Mouse (Mus musculus): ENCODE measurements at regions not wholly inside any gene's neighbourhood (a gene's known extent, or its start where the extent isn't known, plus 50 kb on each side); places are given as distances from the start of the nearest gene placed in this dataset.

DNA sequence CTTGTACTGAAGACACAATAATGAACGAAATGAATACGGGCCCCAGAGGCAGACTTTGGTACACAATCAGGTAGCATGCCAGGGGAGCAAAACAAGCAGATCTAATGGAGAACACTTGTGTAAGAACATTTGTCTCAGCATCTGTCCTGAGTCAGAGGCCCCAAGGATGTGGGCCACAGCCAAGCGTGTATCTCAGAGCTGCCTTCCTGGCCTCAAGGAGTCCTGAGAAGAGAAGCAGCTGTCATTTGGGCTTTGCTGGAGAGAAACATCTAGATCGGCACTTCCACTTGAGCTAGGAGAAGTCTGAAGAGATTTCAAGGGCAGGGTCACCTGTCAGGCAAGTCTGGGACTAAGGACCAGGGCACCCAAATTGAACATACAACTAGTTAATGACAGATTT is 76.8 kb upstream of the Egln3 start:
- DNase-seq (ENCODE audit: low spot score in 2 of 2), result peak in 1 of 2 experiments; percentile 12

DNA sequence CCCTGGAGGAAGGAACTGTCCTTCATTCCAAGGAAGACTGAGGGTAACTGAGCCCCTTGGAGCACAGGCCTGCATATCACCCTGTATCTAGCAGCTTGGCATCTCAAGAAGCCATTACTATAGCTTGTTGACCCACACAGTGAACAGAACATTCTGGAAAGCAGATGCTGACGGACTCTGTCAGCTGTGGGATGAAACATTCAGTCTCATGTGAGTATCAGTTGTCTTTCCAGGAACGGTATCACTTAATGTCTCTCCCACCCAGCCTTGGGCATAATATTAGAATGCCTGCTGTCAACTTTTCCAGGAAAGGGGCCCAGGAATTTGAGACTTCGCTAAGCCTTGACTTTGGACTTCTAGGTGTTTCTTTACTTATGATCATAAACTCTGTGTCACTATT is 76.3 kb upstream of the Egln3 start:
- DNase-seq (ENCODE audit: low spot score in 2 of 2), result peak in 1 of 2 experiments; percentile 6

DNA sequence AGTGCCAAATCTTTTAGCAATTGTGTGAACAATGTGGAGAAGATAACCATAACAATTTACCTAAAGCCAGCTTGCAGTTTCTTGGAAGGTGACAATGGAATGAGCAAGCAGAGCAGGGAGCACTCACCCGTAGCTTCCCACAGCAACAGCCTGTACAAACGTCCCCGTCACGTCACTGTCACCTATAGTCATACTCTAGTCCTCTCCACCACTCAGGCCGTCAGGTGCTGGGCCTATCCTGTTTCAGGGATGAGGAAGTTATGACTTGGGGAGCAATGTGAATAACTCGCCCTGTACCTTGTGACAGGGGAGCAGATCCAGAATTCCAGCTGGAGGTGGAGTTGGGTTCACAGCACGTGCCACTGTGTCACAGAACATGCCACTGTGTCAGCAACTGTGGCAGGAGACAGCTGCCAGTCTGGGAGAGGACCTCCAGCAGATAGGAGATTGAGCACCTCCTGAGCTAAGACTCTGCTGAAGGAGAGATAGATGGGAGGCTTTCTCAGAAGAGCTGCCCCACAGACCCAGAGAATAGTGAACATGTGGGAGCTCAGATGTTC is 73.4 kb upstream of the Egln3 start:
- no peak for DNase-seq (ENCODE audit: low spot score in 2 of 2)

DNA sequence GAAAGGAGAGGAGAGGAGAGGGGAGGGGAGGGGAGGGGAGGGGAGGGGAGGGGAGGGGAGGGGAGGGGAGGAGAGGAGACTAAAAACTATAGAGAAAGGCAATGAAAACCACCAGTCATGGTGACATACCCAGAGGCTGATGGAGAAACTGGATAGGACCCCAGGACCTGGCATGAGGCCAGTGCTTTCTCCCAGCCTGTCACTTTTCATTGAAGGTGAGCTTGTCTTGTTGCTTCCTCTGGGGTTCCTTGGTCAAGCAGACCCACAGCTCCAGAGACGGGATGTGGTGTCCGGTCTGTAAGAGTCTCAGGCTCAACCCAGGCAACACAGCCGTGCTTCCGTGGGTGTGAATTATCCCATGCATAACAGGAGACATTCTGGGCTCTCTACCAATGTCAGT is 69.8 kb upstream of the Egln3 start:
- DNase-seq (ENCODE audit: low spot score in 2 of 2), result no peak

DNA sequence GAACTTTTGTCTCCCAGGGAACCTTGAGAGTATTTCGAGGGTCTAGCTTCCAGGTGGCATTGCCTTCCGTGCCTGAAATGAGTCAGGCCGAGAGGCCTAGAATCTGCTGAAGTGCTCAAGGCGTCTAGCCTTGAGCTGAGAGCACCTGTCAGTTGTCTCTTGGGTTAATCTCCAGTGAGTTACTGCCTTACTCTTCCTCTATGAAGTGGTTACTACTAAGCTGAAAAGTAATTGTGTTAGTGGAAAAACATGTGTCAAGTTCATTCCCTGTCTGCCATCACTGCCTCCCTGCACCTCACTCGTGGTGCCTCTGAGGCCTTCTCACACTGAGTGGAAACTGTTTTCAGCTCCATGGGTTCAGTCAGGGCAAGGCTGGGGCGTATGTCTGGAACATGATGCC is 69.0 kb upstream of the Egln3 start:
- no peak for DNase-seq (ENCODE audit: low spot score in 2 of 2)

DNA sequence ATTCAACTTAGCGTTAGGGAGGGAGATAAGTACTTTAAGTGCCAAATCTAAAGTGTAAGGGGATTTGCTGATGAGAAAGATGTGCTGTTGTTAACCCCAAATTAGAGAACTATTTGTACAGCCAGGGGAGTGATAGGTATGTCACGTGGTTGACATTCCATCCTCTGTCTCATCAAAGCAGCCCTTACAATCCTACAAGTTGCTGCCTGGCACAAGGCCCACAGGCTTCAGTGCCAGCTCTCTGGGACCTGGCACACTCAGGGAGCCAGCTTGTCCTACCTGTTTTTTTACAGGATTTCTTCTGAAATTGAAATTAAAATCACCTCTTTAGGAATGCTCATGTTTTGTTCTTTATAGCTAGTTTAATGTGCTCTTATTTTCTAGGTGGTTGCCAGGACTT is 68.6 kb upstream of the Egln3 start:
- DNase-seq (ENCODE audit: low spot score in 2 of 2), result no peak

DNA sequence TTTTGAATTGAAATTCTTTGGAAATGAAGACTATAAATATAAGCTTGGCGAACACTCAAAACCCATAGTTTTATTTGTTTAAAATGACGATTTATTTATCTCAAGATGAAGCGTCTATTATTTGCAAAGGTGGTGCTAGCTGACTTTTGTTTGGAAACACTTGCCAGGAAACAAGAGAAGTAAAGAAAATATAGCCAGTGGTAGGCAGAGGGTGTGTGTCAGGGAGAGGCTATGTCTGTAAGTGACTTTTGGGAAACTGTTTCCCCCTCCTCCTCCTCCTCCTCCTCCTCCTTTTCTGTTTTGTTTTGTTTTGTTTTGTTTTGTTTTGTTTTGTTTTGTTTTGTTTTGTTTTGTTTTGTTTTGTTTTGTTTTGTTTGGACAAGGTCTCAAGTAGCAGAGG is 62.2 kb upstream of the Egln3 start:
- no peak for DNase-seq (ENCODE audit: low spot score in 2 of 2)

DNA sequence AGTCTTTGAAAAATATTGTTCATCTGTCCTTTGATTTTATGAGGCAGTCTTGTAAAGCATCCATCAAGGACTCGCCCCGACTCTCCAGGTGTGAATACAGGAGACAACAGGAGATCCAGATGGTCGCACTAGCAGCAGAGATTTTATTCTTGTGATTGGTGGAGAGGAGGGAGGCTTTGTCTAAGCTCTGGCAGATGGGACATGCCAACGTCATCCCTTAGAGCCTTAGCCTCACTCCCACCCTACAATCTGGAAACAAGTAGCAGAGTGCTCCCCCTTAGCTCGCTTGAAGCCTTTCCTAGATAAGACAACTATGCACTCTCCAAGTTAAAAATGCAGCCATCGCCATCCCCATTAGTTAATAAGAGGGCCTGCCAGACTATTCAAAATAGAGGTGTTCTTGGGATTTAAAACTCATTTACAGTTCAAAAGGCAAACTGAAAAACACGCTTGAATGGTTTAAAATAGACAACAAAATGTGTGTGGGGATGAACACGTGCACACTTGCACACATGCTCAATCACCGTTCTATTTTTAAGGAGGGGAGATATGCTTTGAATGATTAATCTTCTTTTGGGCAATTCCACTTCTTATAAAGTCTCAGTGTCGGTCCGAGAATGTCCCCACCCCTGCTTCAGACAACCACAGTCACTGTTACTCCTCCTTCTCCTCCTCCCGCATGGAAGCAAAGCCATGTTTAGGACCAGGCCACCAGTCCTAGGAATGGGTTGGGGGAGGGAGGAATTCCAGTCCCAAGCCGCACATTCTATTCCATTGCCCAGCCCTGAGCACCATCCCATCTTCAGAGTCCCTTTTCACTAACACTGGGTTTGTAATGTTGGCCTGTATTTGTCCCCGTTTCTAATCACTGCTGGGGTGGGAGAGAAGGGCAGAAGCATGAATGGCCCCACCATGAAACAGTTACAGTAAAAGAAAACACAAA is 61.5 kb upstream of the Egln3 start:
- DNase-seq (ENCODE audit: low spot score in 2 of 2), result no peak

DNA sequence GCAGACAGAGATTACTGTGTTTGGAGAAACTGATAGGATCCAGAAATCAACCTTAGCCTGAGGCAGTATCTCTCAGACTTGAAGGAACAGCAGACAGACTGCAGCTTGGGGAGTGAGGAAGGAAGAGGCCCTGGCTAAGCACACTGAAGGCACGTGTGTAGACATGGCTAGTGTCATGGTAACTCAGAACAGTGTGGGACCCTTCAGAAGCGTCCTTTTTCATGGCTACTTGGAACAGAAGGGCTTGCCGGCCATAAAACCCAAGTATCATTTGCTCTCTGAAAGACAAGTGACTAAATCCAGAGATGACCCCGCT is 60.7 kb upstream of the Egln3 start:
- no peak for DNase-seq (ENCODE audit: low spot score in 2 of 2)

DNA sequence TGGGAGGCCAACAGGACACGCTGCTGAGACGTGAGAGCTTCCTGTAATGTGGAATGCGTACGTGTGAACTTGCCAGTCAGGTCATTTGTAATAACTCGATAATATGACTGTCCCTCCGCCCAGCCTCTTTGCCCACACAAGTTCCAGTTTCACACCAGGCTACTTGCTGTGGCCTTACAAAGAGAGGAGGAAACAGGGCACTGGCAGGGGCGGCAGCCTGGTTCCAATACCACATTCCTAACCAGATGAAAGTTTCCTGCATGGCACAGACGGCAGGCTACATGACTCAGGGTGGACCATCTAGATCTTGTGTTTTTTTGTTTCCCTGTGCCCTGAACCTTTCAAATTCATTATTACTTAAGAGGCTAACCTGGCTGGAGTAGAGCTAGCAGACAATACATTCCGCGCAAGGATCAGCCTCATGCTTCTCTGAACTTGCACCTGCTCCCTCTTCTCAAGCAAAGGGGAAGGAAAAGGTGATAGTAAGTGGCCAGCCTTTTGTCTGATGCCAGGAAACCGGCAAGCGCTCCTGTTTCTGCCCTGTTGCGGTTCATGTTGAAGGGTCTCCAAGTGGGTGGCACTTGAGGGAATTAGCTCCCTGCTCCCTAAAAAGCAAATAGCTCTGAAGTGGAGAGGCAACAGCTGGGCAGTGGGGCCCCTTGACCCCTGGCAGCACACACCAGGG is 60.2 kb upstream of the Egln3 start:
- no peak for DNase-seq (ENCODE audit: low spot score in 2 of 2)

DNA sequence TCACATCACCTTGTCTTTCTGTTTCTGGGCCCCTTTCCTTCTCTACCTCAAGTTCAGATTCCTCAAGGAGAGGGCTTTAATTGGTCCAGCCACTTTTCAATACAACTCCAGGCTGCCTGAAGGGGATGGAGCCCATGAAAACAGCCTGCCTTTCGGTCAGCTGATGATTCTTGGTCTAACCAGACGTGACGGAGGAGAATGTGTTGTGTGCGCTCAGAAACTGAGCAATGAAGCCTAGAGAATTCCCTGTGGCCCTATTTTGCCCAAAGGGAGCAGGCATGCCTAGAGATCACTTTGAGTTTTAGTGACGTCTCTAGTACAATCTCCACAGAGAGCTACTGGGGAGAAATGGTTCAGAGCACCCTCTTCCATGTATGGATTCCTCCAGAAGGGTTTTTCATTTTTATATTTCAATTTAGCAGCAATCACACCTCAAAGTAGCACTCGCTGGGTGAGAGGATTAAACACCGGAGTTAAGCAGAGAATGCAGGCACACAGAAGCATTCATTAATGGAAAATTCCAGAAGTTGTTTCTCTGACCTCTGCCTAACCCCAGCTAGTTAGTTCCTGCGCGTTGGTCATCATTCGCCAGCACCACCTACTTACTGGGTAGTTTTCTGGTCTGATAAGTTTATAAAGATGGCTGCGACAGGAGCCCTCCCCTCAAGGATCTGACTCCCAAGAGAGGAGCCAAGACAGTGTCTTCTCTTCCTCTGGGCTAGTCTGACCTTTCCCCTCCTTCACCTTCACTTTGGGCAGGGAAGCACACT is 58.8 kb upstream of the Egln3 start:
- DNase-seq (ENCODE audit: low spot score in 2 of 2), result no peak

DNA sequence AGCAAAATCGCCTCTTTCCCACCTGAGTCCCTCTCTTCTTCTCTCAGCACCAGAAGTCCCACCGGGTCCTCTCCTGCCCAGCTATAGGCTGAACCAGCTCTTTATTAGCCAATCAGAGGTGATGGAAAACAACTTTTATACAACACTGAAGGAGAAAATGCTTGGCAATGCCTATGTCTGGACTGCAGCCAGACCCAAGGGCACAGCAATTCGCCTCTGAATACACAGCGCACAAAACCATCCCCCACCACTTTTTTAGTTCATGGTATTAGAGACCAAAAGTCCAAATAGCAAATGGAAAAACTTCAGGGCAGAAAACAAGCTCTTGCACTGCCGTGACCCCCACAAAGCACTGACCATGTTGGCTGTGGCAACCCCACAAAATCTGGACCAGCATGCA is 57.8 kb upstream of the Egln3 start:
- no peak for DNase-seq (ENCODE audit: low spot score in 2 of 2)

DNA sequence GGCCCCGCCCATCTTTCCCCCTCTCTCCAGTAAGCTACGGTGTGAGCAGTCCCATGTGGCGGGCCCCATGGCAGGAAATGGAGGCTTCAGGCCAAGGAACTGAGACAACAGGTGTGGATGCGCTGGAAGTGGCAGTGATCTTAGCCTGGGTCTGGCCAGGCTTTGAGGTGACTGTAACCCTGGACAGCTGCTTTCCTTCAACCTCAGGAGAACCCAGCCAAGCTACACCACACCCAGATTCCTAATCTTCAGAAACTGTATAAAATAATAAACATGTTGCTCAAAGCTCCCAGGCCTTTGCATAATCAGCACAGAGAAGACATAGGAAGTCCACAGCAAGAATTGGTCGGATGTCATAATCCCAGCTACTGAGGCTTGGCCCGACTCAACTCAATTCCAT is 56.8 kb upstream of the Egln3 start:
- no peak for DNase-seq (ENCODE audit: low spot score in 2 of 2)

DNA sequence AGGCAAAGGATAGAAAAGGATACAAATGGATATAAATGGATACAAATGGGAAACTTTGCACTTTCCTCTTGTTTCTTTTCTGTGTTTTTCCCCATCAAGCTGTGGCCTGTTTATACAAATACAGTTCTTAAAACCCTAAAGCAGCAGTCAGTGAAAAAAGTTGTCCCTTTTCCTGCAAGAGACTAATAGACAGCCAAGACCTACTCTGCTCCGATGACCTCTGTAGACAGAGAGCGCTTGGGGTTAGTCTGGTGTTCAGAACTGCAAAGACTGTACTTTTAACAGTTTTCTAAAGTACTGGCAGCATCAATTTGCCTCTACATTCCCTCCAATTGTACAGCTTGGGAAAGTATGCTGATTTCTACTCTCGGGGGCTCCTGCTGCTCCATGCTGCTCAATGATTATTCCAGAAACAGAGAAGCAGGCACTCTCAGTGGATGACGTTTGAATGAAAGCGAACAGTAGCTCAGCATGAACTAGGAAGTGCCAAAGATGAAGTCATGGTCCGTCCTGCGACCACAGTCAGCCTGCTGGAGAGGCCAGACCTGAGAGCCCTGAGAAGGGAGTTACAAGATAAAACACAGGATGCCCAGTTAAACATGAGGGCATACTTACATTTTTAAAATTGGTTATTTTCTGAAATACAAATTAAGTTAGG is 54.2 kb upstream of the Egln3 start:
- no peak for DNase-seq (ENCODE audit: low spot score in 2 of 2)

DNA sequence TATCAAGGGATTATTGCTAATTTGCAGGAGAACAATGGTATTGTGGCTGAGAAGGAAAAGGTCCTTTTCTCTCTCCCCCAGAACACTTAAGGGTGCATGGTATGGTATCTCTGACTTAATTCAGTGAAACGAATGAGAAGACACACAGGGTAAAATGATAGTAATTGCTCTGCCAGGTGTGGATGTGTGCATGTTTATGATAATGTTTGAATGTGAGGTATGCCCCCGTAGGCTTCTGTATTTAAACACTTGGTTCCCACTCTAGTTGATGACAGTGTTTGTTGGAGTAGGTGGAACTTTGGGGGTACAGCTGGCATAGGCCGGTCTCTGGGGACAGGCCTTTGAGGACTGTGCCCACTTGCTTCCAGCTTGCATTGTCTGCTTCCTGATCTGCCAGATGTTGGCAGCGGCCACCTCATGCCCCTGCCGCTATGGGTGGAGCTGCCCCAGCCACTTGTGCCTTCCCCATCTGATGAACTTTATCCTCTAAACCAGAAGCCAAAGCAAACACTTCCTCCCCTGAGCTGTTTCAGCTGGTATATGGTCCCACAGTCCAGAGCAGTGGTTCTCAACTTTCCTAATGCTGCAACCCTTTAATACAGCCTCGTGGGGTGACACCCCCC is 53.0 kb upstream of the Egln3 start:
- DNase-seq (ENCODE audit: low spot score in 2 of 2), result no peak

Measured in gastrocnemius, postnatal 4 days (tissue).